Mouse (Mus musculus): ENCODE data around the gene Sec22b.

DNA sequence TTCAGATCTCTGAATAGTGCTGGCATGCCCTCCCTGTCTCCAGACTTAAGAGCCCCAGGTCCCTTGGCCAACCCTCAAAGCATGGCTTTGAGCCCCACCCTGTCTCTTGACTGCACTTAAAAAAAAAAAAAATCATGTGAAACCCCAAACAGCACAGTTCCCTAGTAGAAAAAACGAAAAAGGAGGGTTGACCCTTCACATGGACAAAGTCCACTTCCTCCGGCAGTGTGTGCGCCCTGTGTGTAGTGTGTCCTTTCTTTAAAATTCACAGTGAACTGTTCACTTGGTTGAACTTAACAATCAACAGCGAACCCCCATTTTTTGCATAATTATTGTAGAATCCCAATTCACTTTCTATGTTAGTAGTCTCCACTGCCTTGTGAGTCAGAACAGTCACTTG is 34.3 kb upstream of the Sec22b start:
- TF ChIP-seq GATA1 (IDR thresholded peaks at IDR 0.05; ENCODE audit: low read length): no peak
- no peak for TF ChIP-seq TAL1 (IDR thresholded peaks at IDR 0.05; ENCODE audit: low read length)
